ENCODE assay signal across 10 mouse cellular contexts in the genomic region with DNA sequence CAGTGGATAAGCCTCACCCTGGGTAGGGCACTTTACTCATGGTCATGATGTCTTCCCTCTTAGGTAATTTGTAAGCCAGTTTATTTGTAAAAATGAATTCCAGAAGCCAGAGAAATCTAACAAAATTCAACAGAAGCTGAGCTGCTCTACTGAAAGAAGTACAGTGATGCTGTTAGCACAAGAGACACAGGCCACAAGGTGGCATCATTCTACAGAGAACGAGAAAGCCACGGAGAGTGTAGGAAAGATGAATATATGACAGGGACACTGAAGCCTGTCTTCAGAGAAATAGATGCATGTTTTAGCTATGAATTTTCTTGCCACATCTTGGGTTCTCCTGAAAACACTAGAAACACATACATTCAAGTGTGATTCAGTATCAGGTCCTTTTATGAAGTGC. TPM values are rescaled to one million over a fixed set of nuclear protein-coding genes. Genes with fewer than 3 reads are reported as not detected.
DNase-seq lines count a peak whose midpoint lies in the region; TF ChIP-seq lines count a peak whose summit lies in the region.
"Had no signal": no experiment of that assay in that cellular context is flagged by ENCODE, and none has a peak within 500 bp of the region (broad histone marks: within the 10 kb centered on the region; RNA-seq: fewer than 3 reads in every experiment).

No protein-coding gene starts in this region.

- peak; percentile 33 for DNase-seq in heart, adult 8-10 months (ENCODE audit: low spot score)
- no peak for DNase-seq in heart, adult 11 months
- DNase-seq in CH12.LX (ENCODE audit: extremely low read depth), result peak; percentile 41
- DNase-seq in brain, embryonic 18.5 days (ENCODE audit: low read depth, low spot score), result peak; percentile 1
- DNase-seq in frontal cortex, postnatal 25 days (ENCODE audit: low spot score in 2 of 2), result peak; percentile 8 to 33
- DNase-seq in layer of hippocampus, postnatal 25 days (ENCODE audit: extremely low spot score in 1 of 2, low spot score in 1 of 2), result peak; percentile 19 to 65
- DNase-seq in retina, postnatal 1 day, result peak; percentile 36
- DNase-seq in spleen, postnatal 4 days (ENCODE audit: low spot score in 2 of 2), result no peak

- in situ Hi-C loops in CH12.LX (cut with MboI; ENCODE audit: low pct_ligation_motif_present, low pct_unique_long_range_greater_than_20kb, low sequenced_read_pairs), result loop anchor here (25.0 kb wide), 1 partner anchor 397 kb away; no protein-coding TSS in a partner anchor

- TF ChIP-seq RAD21 in CH12.LX (IDR thresholded peaks at IDR 0.05; ENCODE audit: low read depth, low read length), result peak; percentile 81

- H3K27ac ChIP-seq in CH12.LX (ENCODE audit: insufficient read depth, low read depth), result no peak overlapping the region
- H3K27ac ChIP-seq: heart, embryonic 15.5 days; neural tube, embryonic 12.5 days had no signal

- no peaks in the 10 kb centered on the region for H3K36me3 ChIP-seq in CH12.LX (replicated peaks in 1 of 2; ENCODE audit: control insufficient read depth in 1 of 2, insufficient read depth in 1 of 2, low read length in 1 of 2)
- H3K36me3 ChIP-seq: heart, embryonic 15.5 days; neural tube, embryonic 12.5 days had no signal

- H3K9me3 ChIP-seq in CH12.LX (replicated peaks; ENCODE audit: low read length), result no peaks in the 10 kb centered on the region
- H3K9me3 ChIP-seq: heart, embryonic 15.5 days; neural tube, embryonic 12.5 days had no signal

- no peak overlapping the region for H3K4me3 ChIP-seq in CH12.LX (replicated peaks in 1 of 3; ENCODE audit: low read depth in 2 of 3, low read length in 2 of 3, poor library complexity in 1 of 3)
- H3K4me3 ChIP-seq: heart, embryonic 15.5 days; neural tube, embryonic 12.5 days had no signal

- H3K79me2 ChIP-seq in CH12.LX (replicated peaks; ENCODE audit: control insufficient read depth, extremely low read depth, insufficient read depth, poor library complexity, severe bottlenecking), result no peaks in the 10 kb centered on the region

- TF ChIP-seq EP300 in CH12.LX (IDR thresholded peaks at IDR 0.05; ENCODE audit: low read length), result no peak

- H3K4me1 ChIP-seq in CH12.LX (ENCODE audit: control insufficient read depth in 1 of 2, insufficient read depth in 2 of 2), result no peaks in the 10 kb centered on the region
- H3K4me1 ChIP-seq: heart, embryonic 15.5 days; neural tube, embryonic 12.5 days had no signal

- no peak for TF ChIP-seq POLR2A in CH12.LX (IDR thresholded peaks at IDR 0.05; ENCODE audit: low read depth, low read length)

- peaks cover 35% of the 10 kb centered on the region for H3K27me3 ChIP-seq in CH12.LX (replicated peaks)
- H3K27me3 ChIP-seq: heart, embryonic 15.5 days; neural tube, embryonic 12.5 days had no signal

- H3K4me2 ChIP-seq in CH12.LX (ENCODE audit: insufficient read depth, low read depth, poor library complexity, severe bottlenecking), result no peak overlapping the region
- H3K4me2 ChIP-seq: heart, embryonic 15.5 days; neural tube, embryonic 12.5 days had no signal

- peak; percentile 39 to 74 for TF ChIP-seq CTCF in CH12.LX (conservative IDR thresholded peaks at IDR 0.05 in 1 of 2, IDR thresholded peaks at IDR 0.05 in 1 of 2; ENCODE audit: low read depth in 2 of 2, low read length in 2 of 2)

- dilution Hi-C loops in CH12.LX (cut with MboI; ENCODE audit: extremely low pct_ligation_motif_present, extremely low pct_unique_long_range_greater_than_20kb, low sequenced_read_pairs), result no loop called here

- no peak overlapping the region for H3K9ac ChIP-seq in CH12.LX (ENCODE audit: insufficient read depth, low read depth)
- H3K9ac ChIP-seq: heart, embryonic 15.5 days; neural tube, embryonic 12.5 days had no signal

TF ChIP-seq in CH12.LX, 34 proteins besides CTCF, POLR2A, EP300 and RAD21:
- TF ChIP-seq SMC3 (IDR thresholded peaks at IDR 0.05; ENCODE audit: low read depth, low read length) (peak; percentile 75), TBP (conservative IDR thresholded peaks at IDR 0.05; ENCODE audit: low read depth, low read length) (no peak)

RNA-seq across cellular contexts. Expression of a gene that starts 20.7 kb away (rescaled TPM):
- not detected for total RNA-seq in heart, adult 8-10 months (2022)
- total RNA-seq in CH12.LX (2012; rRNA removed) (not detected in 2 replicates), CH12.LX (2014; rRNA removed) (not detected in 2 replicates)
- not detected in 2 replicates for polyA plus RNA-seq in CH12.LX (2012; ENCODE audit: insufficient read length, low read depth)
- total RNA-seq in layer of hippocampus, postnatal 25 days (2021), result not detected
- polyA plus RNA-seq: heart, embryonic 15.5 days; neural tube, embryonic 12.5 days had no signal

RNA-seq across cellular contexts. Expression of a gene that starts 44.5 kb away (rescaled TPM):
- total RNA-seq in heart, adult 8-10 months (2022), result not detected
- total RNA-seq in CH12.LX (2012; rRNA removed) (not detected in 2 replicates), CH12.LX (2014; rRNA removed) (not detected in 2 replicates)
- not detected in 2 replicates for polyA plus RNA-seq in CH12.LX (2012; ENCODE audit: insufficient read length, low read depth)
- under 1 TPM in 1 of 2 experiments, not detected in 1; 0.34 TPM for total RNA-seq in layer of hippocampus, postnatal 25 days (2021)
- polyA plus RNA-seq: heart, embryonic 15.5 days; neural tube, embryonic 12.5 days had no signal

Comparison
In these comparisons a context has a peak if more than half of its experiments do, and no peak if none do; other contexts are left out.
1. DNase-seq: peak in heart, adult 8-10 months (single experiment), CH12.LX (single experiment), brain, embryonic 18.5 days (single experiment), frontal cortex, postnatal 25 days (2 of 2), layer of hippocampus, postnatal 25 days (2 of 2) and retina, postnatal 1 day (single experiment); none in heart, adult 11 months (single experiment) and spleen, postnatal 4 days (0 of 2).